ENCODE assay signal across 9 mouse cellular contexts in the genomic region with DNA sequence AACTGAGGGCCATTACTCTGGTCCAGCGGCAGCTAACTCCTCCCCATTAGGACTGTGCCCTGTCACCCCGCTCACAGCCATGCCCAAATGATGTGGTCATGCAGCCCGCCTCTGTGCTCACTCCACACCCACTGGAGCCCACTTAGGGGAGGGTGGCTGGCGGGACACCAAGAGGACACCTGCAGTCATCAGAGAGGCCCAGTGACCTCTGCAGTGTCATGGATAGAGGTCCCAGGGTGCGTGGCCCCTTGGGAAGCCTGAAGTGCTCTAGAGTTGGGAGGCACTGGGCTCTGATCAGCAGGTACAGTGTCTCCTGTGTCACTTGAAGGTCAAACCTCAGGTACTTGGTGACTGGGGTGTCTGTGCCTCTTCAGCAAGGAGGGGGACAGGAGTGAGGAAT. TPM values are rescaled to one million over a fixed set of nuclear protein-coding genes. Genes with fewer than 3 reads are reported as not detected.
A peak's percentile ranks its signal among the peaks of the same experiment; 100 is the strongest.
DNase-seq lines count a peak whose midpoint lies in the region; ATAC-seq lines count a peak whose summit lies in the region.
"Had no signal": no experiment of that assay in that cellular context is flagged by ENCODE, and none has a peak within 500 bp of the region (broad histone marks: within the 10 kb centered on the region; RNA-seq: fewer than 3 reads in every experiment).

No protein-coding gene starts in this region.

- WGBS in heart, embryonic 11.5 days (ENCODE audit: insufficient replicate concordance), result 77% methylated on average over 5 of the region's 5 CpGs
- 83% methylated on average over 5 of the region's 5 CpGs for WGBS in forebrain, embryonic 16.5 days
- WGBS in midbrain, embryonic 13.5 days, result 82% methylated on average over 5 of the region's 5 CpGs

- H3K27me3 ChIP-seq in heart, embryonic 11.5 days (ENCODE audit: control insufficient read depth, insufficient read depth, low read length), result peaks cover 53% of the 10 kb centered on the region
- H3K27me3 ChIP-seq in forebrain, embryonic 16.5 days (replicated peaks; ENCODE audit: control insufficient read depth, insufficient read depth, low read length), result no peaks in the 10 kb centered on the region
- no peaks in the 10 kb centered on the region for H3K27me3 ChIP-seq in midbrain, embryonic 13.5 days

- no peak for ATAC-seq in heart, embryonic 11.5 days (replicated peaks; ENCODE audit: insufficient number of reproducible peaks, low FRiP score, low TSS enrichment)
- no peak for ATAC-seq in forebrain, embryonic 16.5 days
- ATAC-seq in midbrain, embryonic 13.5 days, result no peak

- 0 out of 2 replicates have a peak overlapping the region, but pooled peaks have one; percentile 79 for H3K4me2 ChIP-seq in heart, embryonic 11.5 days
- peak overlapping the region; percentile 55 for H3K4me2 ChIP-seq in forebrain, embryonic 16.5 days (ENCODE audit: low read length)
- H3K4me2 ChIP-seq in midbrain, embryonic 13.5 days (replicated peaks), result peak overlapping the region; percentile 99

- no peak overlapping the region for H3K27ac ChIP-seq in heart, embryonic 11.5 days (ENCODE audit: low read depth, low read length)
- peak overlapping the region; percentile 83 for H3K27ac ChIP-seq in forebrain, embryonic 16.5 days (ENCODE audit: low read length)
- H3K27ac ChIP-seq in midbrain, embryonic 13.5 days, result peak overlapping the region; percentile 99

- no peak overlapping the region for H3K9ac ChIP-seq in heart, embryonic 11.5 days (ENCODE audit: low read depth, low read length)
- peak overlapping the region; percentile 46 for H3K9ac ChIP-seq in forebrain, embryonic 16.5 days (replicated peaks; ENCODE audit: low read depth, low read length)
- H3K9ac ChIP-seq in midbrain, embryonic 13.5 days (replicated peaks), result peak overlapping the region; percentile 99

- H3K9me3 ChIP-seq in heart, embryonic 11.5 days (replicated peaks; ENCODE audit: control insufficient read depth, low read length), result no peaks in the 10 kb centered on the region
- H3K9me3 ChIP-seq in forebrain, embryonic 16.5 days (ENCODE audit: control insufficient read depth, low read length), result no peaks in the 10 kb centered on the region
- H3K9me3 ChIP-seq in midbrain, embryonic 13.5 days, result no peaks in the 10 kb centered on the region

- no peak for DNase-seq in heart, postnatal 25 days (ENCODE audit: low spot score)
- DNase-seq in cerebellum, postnatal 10 days, result peak; percentile 27 to 54
- DNase-seq in left cerebral cortex, postnatal 10 days (ENCODE audit: extremely low spot score in 1 of 2, low spot score in 2 of 2), result no peak
- no peak for DNase-seq in thymus, postnatal 14 days
- no peak for DNase-seq in retina, embryonic 14.5 days (ENCODE audit: low spot score)
- DNase-seq: lung, postnatal 10 days had no signal

- no peak overlapping the region for H3K4me3 ChIP-seq in heart, embryonic 11.5 days (ENCODE audit: low read depth, low read length)
- H3K4me3 ChIP-seq in forebrain, embryonic 16.5 days (replicated peaks; ENCODE audit: low read length), result peak overlapping the region; percentile 43
- peak overlapping the region; percentile 54 for H3K4me3 ChIP-seq in midbrain, embryonic 13.5 days (replicated peaks)

- 0 out of 2 replicates have a peak, but pooled peaks cover 6% of the 10 kb centered on the region for H3K4me1 ChIP-seq in heart, embryonic 11.5 days (ENCODE audit: control insufficient read depth, insufficient read depth, low read length)
- H3K4me1 ChIP-seq in forebrain, embryonic 16.5 days (replicated peaks; ENCODE audit: control insufficient read depth, insufficient read depth, low read length), result peaks cover 62% of the 10 kb centered on the region
- H3K4me1 ChIP-seq in midbrain, embryonic 13.5 days (replicated peaks), result peaks cover 81% of the 10 kb centered on the region

- intact Hi-C loops in heart, postnatal 25 days (cut with DNase I), result no loop called here
- intact Hi-C loops in left cerebral cortex, postnatal 10 days (cut with DNase I), result no loop called here

- peaks cover 12% of the 10 kb centered on the region for H3K36me3 ChIP-seq in heart, embryonic 11.5 days (ENCODE audit: control insufficient read depth, insufficient read depth, low read length)
- H3K36me3 ChIP-seq in forebrain, embryonic 16.5 days (ENCODE audit: control insufficient read depth, insufficient read depth), result peaks cover 11% of the 10 kb centered on the region
- H3K36me3 ChIP-seq in midbrain, embryonic 13.5 days, result peaks cover 23% of the 10 kb centered on the region

RNA-seq across cellular contexts. Expression of a gene that starts 1.0 kb away (rescaled TPM):
- polyA plus RNA-seq in heart, embryonic 11.5 days (2014; fragmentation: Nextera tagmentation; extraction: Ambion mirVana), result 0.55 and 0.69 TPM in 2 replicates
- 1 to 10 TPM; 3.4 to 4.0 TPM for total RNA-seq in heart, postnatal 25 days (2021)
- polyA plus RNA-seq in forebrain, embryonic 16.5 days (2015; fragmentation: Nextera tagmentation; extraction: Ambion mirVana), result 222 and 234 TPM in 2 replicates
- polyA plus RNA-seq in midbrain, embryonic 13.5 days (2015; fragmentation: Nextera tagmentation; extraction: Ambion mirVana), result 182 and 209 TPM in 2 replicates
- total RNA-seq in left cerebral cortex, postnatal 10 days (2021), result 100 to 1,000 TPM; 175 to 194 TPM

RNA-seq across cellular contexts. Expression of a gene that starts 4.6 kb away (rescaled TPM):
- 702 and 828 TPM in 2 replicates for polyA plus RNA-seq in heart, embryonic 11.5 days (2014; fragmentation: Nextera tagmentation; extraction: Ambion mirVana)
- 100 to 1,000 TPM; 703 to 732 TPM for total RNA-seq in heart, postnatal 25 days (2021)
- 531 and 538 TPM in 2 replicates for polyA plus RNA-seq in forebrain, embryonic 16.5 days (2015; fragmentation: Nextera tagmentation; extraction: Ambion mirVana)
- polyA plus RNA-seq in midbrain, embryonic 13.5 days (2015; fragmentation: Nextera tagmentation; extraction: Ambion mirVana), result 631 and 653 TPM in 2 replicates
- 100 to 1,000 TPM; 784 to 803 TPM for total RNA-seq in left cerebral cortex, postnatal 10 days (2021)

RNA-seq across cellular contexts. Expression of a gene that starts 23.5 kb away (rescaled TPM):
- 29.7 and 31.0 TPM in 2 replicates for polyA plus RNA-seq in heart, embryonic 11.5 days (2014; fragmentation: Nextera tagmentation; extraction: Ambion mirVana)
- 10 to 100 TPM; 11.4 to 13.8 TPM for total RNA-seq in heart, postnatal 25 days (2021)
- 32.5 and 34.2 TPM in 2 replicates for polyA plus RNA-seq in forebrain, embryonic 16.5 days (2015; fragmentation: Nextera tagmentation; extraction: Ambion mirVana)
- polyA plus RNA-seq in midbrain, embryonic 13.5 days (2015; fragmentation: Nextera tagmentation; extraction: Ambion mirVana), result 27.8 and 33.4 TPM in 2 replicates
- total RNA-seq in left cerebral cortex, postnatal 10 days (2021), result 10 to 100 TPM; 19.9 to 21.0 TPM

RNA-seq across cellular contexts. Expression of a gene that starts 32.5 kb away (rescaled TPM):
- polyA plus RNA-seq in heart, embryonic 11.5 days (2014; fragmentation: Nextera tagmentation; extraction: Ambion mirVana), result 0.77 and 1.6 TPM in 2 replicates
- total RNA-seq in heart, postnatal 25 days (2021), result 1 to 10 TPM; 1.3 to 1.6 TPM
- 3.1 and 3.9 TPM in 2 replicates for polyA plus RNA-seq in forebrain, embryonic 16.5 days (2015; fragmentation: Nextera tagmentation; extraction: Ambion mirVana)
- 1.9 and 2.1 TPM in 2 replicates for polyA plus RNA-seq in midbrain, embryonic 13.5 days (2015; fragmentation: Nextera tagmentation; extraction: Ambion mirVana)
- 1 to 10 TPM; 9.8 to 9.9 TPM for total RNA-seq in left cerebral cortex, postnatal 10 days (2021)

RNA-seq across cellular contexts. Expression of a gene that starts 32.9 kb away (rescaled TPM):
- 4.9 and 7.3 TPM in 2 replicates for polyA plus RNA-seq in heart, embryonic 11.5 days (2014; fragmentation: Nextera tagmentation; extraction: Ambion mirVana)
- 1 to 10 TPM; 1.9 to 2.1 TPM for total RNA-seq in heart, postnatal 25 days (2021)
- 2.2 and 3.2 TPM in 2 replicates for polyA plus RNA-seq in forebrain, embryonic 16.5 days (2015; fragmentation: Nextera tagmentation; extraction: Ambion mirVana)
- polyA plus RNA-seq in midbrain, embryonic 13.5 days (2015; fragmentation: Nextera tagmentation; extraction: Ambion mirVana), result 3.0 and 3.1 TPM in 2 replicates
- total RNA-seq in left cerebral cortex, postnatal 10 days (2021), result 10 to 100 TPM in 1 of 2 experiments, 1 to 10 TPM in 1; 9.3 to 10.1 TPM

Comparison
In these comparisons a context has a peak if more than half of its experiments do, and no peak if none do; other contexts are left out.
1. DNase-seq: peak in cerebellum, postnatal 10 days (2 of 2); none in heart, postnatal 25 days (single experiment), left cerebral cortex, postnatal 10 days (0 of 2), thymus, postnatal 14 days (single experiment) and retina, embryonic 14.5 days (single experiment).
2. RNA of a gene that starts 1.0 kb away (polyA plus RNA-seq): 222 to 234 TPM in forebrain, embryonic 16.5 days and 182 to 209 TPM in midbrain, embryonic 13.5 days; 0.55 to 0.69 TPM in heart, embryonic 11.5 days; every median in the first group is over 100 times any median in the second.
3. Peak in every context shown above with its lines, with median percentiles within 50 percentile points of each other: H3K4me2 ChIP-seq.